Mouse (Mus musculus) limb, embryonic 12.5 days (tissue): ENCODE results near the gene Cd82. TPM values are rescaled to one million over a fixed set of nuclear protein-coding genes. Genes with fewer than 3 reads are reported as not detected.

Experiments
- ATAC-seq: fragments of 200-750 bp; cut with Nextera tagmentation; 2 replicates; pipeline ENCODE4 v1.8.0; 2017; ENCODE audit warnings: low read depth, moderate TSS enrichment; ENCODE audit not compliant: insufficient number of reproducible peaks, insufficient read depth, low FRiP score, low TSS enrichment
- H3K27ac ChIP-seq: fragments of 300-500 bp; sonication (generic); 2 replicates; pipeline ENCODE4 v1.5.1; 2016; ENCODE audit warnings: mild to moderate bottlenecking, moderate library complexity
- H3K27me3 ChIP-seq: fragments of 300-500 bp; sonication (generic); 2 replicates; pipeline ENCODE4 v1.6.1; 2016; ENCODE audit warnings: mild to moderate bottlenecking, moderate library complexity
- H3K36me3 ChIP-seq: fragments of 300-500 bp; sonication (generic); 2 replicates; pipeline ENCODE4 v1.6.1; 2016; ENCODE audit warnings: mild to moderate bottlenecking, moderate library complexity
- H3K4me1 ChIP-seq: fragments of 300-500 bp; sonication (generic); replicated peaks from 2 replicates; pipeline ENCODE4 v1.6.1; 2016
- H3K4me2 ChIP-seq: fragments of 300-500 bp; sonication (generic); 2 replicates; pipeline ENCODE4 v1.6.1; 2016; ENCODE audit warnings: mild to moderate bottlenecking, moderate library complexity
- H3K4me3 ChIP-seq: fragments of 300-500 bp; sonication (generic); replicated peaks from 2 replicates; pipeline ENCODE4 v1.5.1; 2016; ENCODE audit warnings: mild to moderate bottlenecking
- H3K9ac ChIP-seq: fragments of 300-500 bp; sonication (generic); replicated peaks from 2 replicates; pipeline ENCODE4 v1.6.1; 2016; ENCODE audit warnings: mild to moderate bottlenecking, moderate library complexity
- H3K9me3 ChIP-seq: fragments of 300-500 bp; sonication (generic); 2 replicates; pipeline ENCODE4 v1.6.1; 2016; ENCODE audit warnings: mild to moderate bottlenecking, moderate library complexity
- WGBS: fragments of 180-500 bp; shearing (Covaris S2); methylation state at CpG from one replicate; pipeline ENCODE4 v1.1.7; 2016; 5-methylcytosine and 5-hydroxymethylcytosine counted together
- polyA plus RNA-seq: library from polyadenylated mRNA; unstranded; fragments of >200 nt; fragmentation: Nextera tagmentation; extraction: Ambion mirVana; gene quantifications from 2 replicates; pipeline ENCODE4 v1.2.1, GENCODE M21; 2016

The Cd82 gene
- polyA plus RNA-seq, 1 experiment from 2014 or later, result 15.8 TPM

GRCm38 (mm10) chr2:93488911-93489587 is 26.1 kb upstream of the Cd82 start:
- Histone ChIP-seq H3K4me2 (no peak overlapping the region), H3K9me3 (no peaks in the 10 kb centered on the region), H3K27ac (no peak overlapping the region), H3K27me3 (peaks cover 29% of the 10 kb centered on the region), H3K36me3 (no peaks in the 10 kb centered on the region), H3K4me3 (no peak overlapping the region), H3K4me1 (peaks cover 22% of the 10 kb centered on the region), H3K9ac (no peak overlapping the region)
- 24% methylated on average over 19 of the region's 19 CpGs for whole genome bisulfite sequencing
- no peak for ATAC-seq

- ATAC-seq, result no peak
- 48% methylated on average over 9 of the region's 9 CpGs for WGBS
Measured at GRCm38 (mm10) chr2:93485459-93485858, 22.5 kb upstream of the Cd82 start.

GRCm38 (mm10) chr2:93482036-93482644 is 19.2 kb upstream of the Cd82 start:
- no peak overlapping the region for H3K4me3 ChIP-seq
- H3K9me3 ChIP-seq, result no peaks in the 10 kb centered on the region
- no peak overlapping the region for H3K27ac ChIP-seq
- H3K4me1 ChIP-seq, result peaks cover 24% of the 10 kb centered on the region
- peaks cover 26% of the 10 kb centered on the region for H3K27me3 ChIP-seq
- 21% methylated on average over 6 of the region's 6 CpGs for WGBS
- no peaks in the 10 kb centered on the region for H3K36me3 ChIP-seq
- no peak overlapping the region for H3K4me2 ChIP-seq
- no peak for ATAC-seq
- 0 out of 2 replicates have a peak overlapping the region, but pooled peaks have one; percentile 35 for H3K9ac ChIP-seq

More at GRCm38 (mm10) chr2:93485459-93485858, 22.5 kb upstream of the Cd82 start:
- Histone ChIP-seq H3K4me3 (no peak overlapping the region), H3K9me3 (no peaks in the 10 kb centered on the region), H3K4me2 (no peak overlapping the region), H3K9ac (no peak overlapping the region), H3K27ac (no peak overlapping the region), H3K4me1 (peaks cover 35% of the 10 kb centered on the region), H3K36me3 (no peaks in the 10 kb centered on the region), H3K27me3 (peaks cover 33% of the 10 kb centered on the region)

- H3K27ac ChIP-seq, result no peak overlapping the region
- H3K4me3 ChIP-seq, result no peak overlapping the region
- H3K36me3 ChIP-seq, result no peaks in the 10 kb centered on the region
- no peak for ATAC-seq
- H3K4me1 ChIP-seq, result peaks cover 18% of the 10 kb centered on the region
- no peak overlapping the region for H3K9ac ChIP-seq
- no peaks in the 10 kb centered on the region for H3K9me3 ChIP-seq
- no peak overlapping the region for H3K4me2 ChIP-seq
- peaks cover 43% of the 10 kb centered on the region for H3K27me3 ChIP-seq
- 78% methylated on average over 5 of the region's 5 CpGs for WGBS
Measured at GRCm38 (mm10) chr2:93478744-93479143, 15.8 kb upstream of the Cd82 start.

GRCm38 (mm10) chr2:93477519-93477918 is 14.6 kb upstream of the Cd82 start:
- Histone ChIP-seq H3K9me3 (no peaks in the 10 kb centered on the region), H3K27ac (no peak overlapping the region), H3K27me3 (peaks cover 52% of the 10 kb centered on the region), H3K9ac (no peak overlapping the region), H3K4me1 (peaks cover 8% of the 10 kb centered on the region), H3K36me3 (no peaks in the 10 kb centered on the region), H3K4me3 (no peak overlapping the region), H3K4me2 (no peak overlapping the region)
- 46% methylated on average over 7 of the region's 7 CpGs for WGBS
- no peak for ATAC-seq

- Histone ChIP-seq H3K27me3 (peaks cover 52% of the 10 kb centered on the region), H3K9ac (no peak overlapping the region), H3K4me3 (no peak overlapping the region), H3K9me3 (no peaks in the 10 kb centered on the region), H3K4me1 (no peaks in the 10 kb centered on the region), H3K36me3 (no peaks in the 10 kb centered on the region), H3K27ac (no peak overlapping the region), H3K4me2 (no peak overlapping the region)
- 90% methylated on average over 7 of the region's 7 CpGs for WGBS
- no peak for ATAC-seq
Measured at GRCm38 (mm10) chr2:93476487-93476886, 13.5 kb upstream of the Cd82 start.

GRCm38 (mm10) chr2:93475040-93475439 is 12.1 kb upstream of the Cd82 start:
- 1% methylated on average over 11 of the region's 11 CpGs for WGBS
- Histone ChIP-seq H3K4me1 (peaks cover 7% of the 10 kb centered on the region), H3K4me3 (no peak overlapping the region), H3K27me3 (peaks cover 41% of the 10 kb centered on the region), H3K27ac (no peak overlapping the region), H3K4me2 (no peak overlapping the region), H3K36me3 (no peaks in the 10 kb centered on the region), H3K9ac (no peak overlapping the region), H3K9me3 (no peaks in the 10 kb centered on the region)
- ATAC-seq, result no peak

- H3K4me1 ChIP-seq, result peaks cover 10% of the 10 kb centered on the region
- H3K9ac ChIP-seq, result no peak overlapping the region
- no peak overlapping the region for H3K27ac ChIP-seq
- no peak for ATAC-seq
- no peak overlapping the region for H3K4me2 ChIP-seq
- H3K4me3 ChIP-seq, result no peak overlapping the region
- H3K36me3 ChIP-seq, result no peaks in the 10 kb centered on the region
- no peaks in the 10 kb centered on the region for H3K9me3 ChIP-seq
- peaks cover 33% of the 10 kb centered on the region for H3K27me3 ChIP-seq
- 85% methylated on average over 9 of the region's 9 CpGs for WGBS
Measured at GRCm38 (mm10) chr2:93473915-93474314, 11.0 kb upstream of the Cd82 start.

GRCm38 (mm10) chr2:93470849-93471576 is 8.1 kb upstream of the Cd82 start:
- H3K4me3 ChIP-seq, result no peak overlapping the region
- peaks cover 25% of the 10 kb centered on the region for H3K27me3 ChIP-seq
- H3K4me2 ChIP-seq, result peak overlapping the region; percentile 63; the same call in 1 of the 2 replicates
- ATAC-seq, result no peak
- no peaks in the 10 kb centered on the region for H3K9me3 ChIP-seq
- no peak overlapping the region for H3K9ac ChIP-seq
- H3K27ac ChIP-seq, result 0 out of 2 replicates have a peak overlapping the region, but pooled peaks have one; percentile 41
- peaks cover 10% of the 10 kb centered on the region for H3K4me1 ChIP-seq
- no peaks in the 10 kb centered on the region for H3K36me3 ChIP-seq
- 22% methylated on average over 3 of the region's 3 CpGs for WGBS

GRCm38 (mm10) chr2:93470127-93470526 is 7.2 kb upstream of the Cd82 start:
- Histone ChIP-seq H3K36me3 (no peaks in the 10 kb centered on the region), H3K27me3 (peaks cover 19% of the 10 kb centered on the region), H3K27ac (0 out of 2 replicates have a peak overlapping the region, but pooled peaks have one; percentile 41), H3K4me2 (peak overlapping the region; percentile 63), H3K4me3 (peak overlapping the region; percentile 34), H3K4me1 (peaks cover 10% of the 10 kb centered on the region), H3K9me3 (no peaks in the 10 kb centered on the region), H3K9ac (peak overlapping the region; percentile 42; the same call in 1 of the 2 replicates)
- 2% methylated on average over 9 of the region's 9 CpGs for WGBS
- peak; percentile 60; the same call in 1 of the 2 replicates for ATAC-seq

- Histone ChIP-seq H3K4me3 (no peak overlapping the region), H3K27ac (no peak overlapping the region), H3K36me3 (no peaks in the 10 kb centered on the region), H3K27me3 (peaks cover 19% of the 10 kb centered on the region), H3K9ac (no peak overlapping the region), H3K4me2 (no peak overlapping the region), H3K4me1 (peaks cover 10% of the 10 kb centered on the region), H3K9me3 (no peaks in the 10 kb centered on the region)
- ATAC-seq, result no peak
- 8% methylated on average over 7 of the region's 7 CpGs for WGBS
Measured at GRCm38 (mm10) chr2:93469118-93469517, 6.2 kb upstream of the Cd82 start.
